Mouse (Mus musculus) embryonic facial prominence, embryonic 10.5 days (tissue): Measurements from ENCODE around the gene Scrn1. TPM values are rescaled to one million over a fixed set of nuclear protein-coding genes. Genes with fewer than 3 reads are reported as not detected.

Experiments
- DNase-seq: peaks from one replicate; pipeline ENCODE4 v3.0.0-alpha.2; 2017; ENCODE audit warnings: low spot score
- H3K27ac ChIP-seq: fragments of 300-500 bp; sonication (generic); replicated peaks from 2 replicates; pipeline ENCODE4 v1.5.1; 2016; ENCODE audit warnings: mild to moderate bottlenecking
- H3K27me3 ChIP-seq: fragments of 300-500 bp; sonication (generic); replicated peaks from 2 replicates; pipeline ENCODE4 v1.6.1; 2016; ENCODE audit warnings: low read depth, mild to moderate bottlenecking; ENCODE audit not compliant: poor library complexity, severe bottlenecking
- H3K36me3 ChIP-seq: fragments of 300-500 bp; sonication (generic); replicated peaks from 2 replicates; pipeline ENCODE4 v1.6.1; 2016; ENCODE audit warnings: mild to moderate bottlenecking, moderate library complexity
- H3K4me1 ChIP-seq: fragments of 300-500 bp; sonication (generic); 2 replicates; pipeline ENCODE4 v1.6.1; 2016
- H3K4me3 ChIP-seq: fragments of 300-500 bp; sonication (generic); 2 replicates; pipeline ENCODE4 v1.5.1; 2016; ENCODE audit warnings: mild to moderate bottlenecking, moderate library complexity
- H3K9me3 ChIP-seq: fragments of 300-500 bp; sonication (generic); 2 replicates; pipeline ENCODE4 v1.6.1; 2016; ENCODE audit warnings: mild to moderate bottlenecking
- WGBS: fragments of 180-500 bp; shearing (Covaris S2); methylation state at CpG from one replicate; pipeline ENCODE4 v1.1.7; 2016; 5-methylcytosine and 5-hydroxymethylcytosine counted together
- polyA plus RNA-seq: library from polyadenylated mRNA; unstranded; fragments of >200 nt; fragmentation: Nextera tagmentation; extraction: Ambion mirVana; gene quantifications from 2 replicates; pipeline ENCODE4 v1.2.1, GENCODE M21; 2016

The Scrn1 gene
- polyA plus RNA-seq, 1 experiment from 2014 or later, result 24.0 TPM

DNA sequence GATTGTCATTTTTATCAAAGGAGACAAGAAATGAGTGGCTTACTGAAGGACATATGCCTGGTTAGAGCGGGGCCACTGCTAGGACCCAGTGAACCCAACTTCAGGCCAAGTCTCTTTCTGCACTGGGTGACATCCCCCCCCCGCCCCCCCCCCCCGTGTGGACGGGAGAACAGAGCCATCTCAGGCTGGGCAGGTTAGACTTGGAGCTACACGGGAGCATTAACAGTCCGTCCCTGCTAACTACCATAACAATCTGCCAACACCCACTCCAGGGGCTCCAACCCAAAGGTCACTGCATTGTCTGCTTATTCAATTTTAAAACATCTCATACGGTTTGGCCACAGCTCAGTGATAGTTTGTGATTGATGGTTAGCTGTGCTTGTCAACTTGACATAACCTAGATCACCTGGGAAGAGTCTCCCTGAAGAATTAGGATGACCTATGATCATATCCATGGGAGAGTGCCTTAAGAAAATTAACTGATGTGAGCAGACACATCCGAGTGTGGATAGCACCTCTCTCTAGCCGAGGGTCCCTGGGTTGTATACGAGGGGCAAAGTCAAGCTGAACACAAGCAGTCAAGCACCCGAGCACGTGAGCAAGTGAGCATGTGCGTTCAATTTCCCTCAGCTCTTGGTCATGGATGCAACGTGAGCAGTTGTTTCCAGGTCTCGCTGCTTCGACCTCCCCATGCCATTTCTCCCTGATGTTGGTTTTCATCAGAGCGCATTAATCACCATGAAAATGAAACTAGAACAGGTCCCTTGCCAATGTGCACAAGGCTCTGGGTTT, 4.1 kb downstream of the Scrn1 start:
- Histone ChIP-seq H3K27me3 (peaks cover 37% of the 10 kb centered on the region), H3K4me1 (peaks cover 33% of the 10 kb centered on the region), H3K9me3 (no peaks in the 10 kb centered on the region), H3K36me3 (no peaks in the 10 kb centered on the region), H3K27ac (no peak overlapping the region), H3K4me3 (no peak overlapping the region)
- DNase-seq, result no peak
- 80% methylated on average over 17 of the region's 17 CpGs for WGBS

- Histone ChIP-seq H3K4me3 (no peak overlapping the region), H3K36me3 (no peaks in the 10 kb centered on the region), H3K27ac (no peak overlapping the region), H3K9me3 (no peaks in the 10 kb centered on the region), H3K27me3 (0 out of 2 replicates have a peak, but pooled peaks cover 6% of the 10 kb centered on the region), H3K4me1 (peaks cover 24% of the 10 kb centered on the region)
- 75% methylated on average over 7 of the region's 7 CpGs for WGBS
- no peak for DNase-seq
Measured at GRCm38 (mm10) chr6:54558466-54558865, 7.8 kb downstream of the Scrn1 start.

DNA sequence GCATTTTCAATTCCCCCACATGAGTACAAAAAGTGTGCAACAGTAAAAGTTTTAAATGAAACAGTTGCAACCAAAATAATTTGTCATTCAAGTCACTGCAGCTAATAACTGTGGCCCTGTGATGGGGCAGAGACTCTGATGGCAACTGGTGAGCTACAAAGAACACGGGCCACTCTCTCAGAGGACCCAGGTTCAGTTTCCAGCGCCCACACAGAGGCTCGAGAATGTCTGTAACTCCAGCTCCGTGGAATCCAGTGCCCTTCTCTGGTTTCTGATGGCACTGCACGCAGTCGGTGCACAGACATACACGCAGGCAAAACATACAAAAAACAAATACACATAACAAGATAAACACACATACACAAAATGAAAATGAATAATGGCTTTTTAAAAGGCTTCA, 8.6 kb downstream of the Scrn1 start:
- no peak for DNase-seq
- Histone ChIP-seq H3K27ac (no peak overlapping the region), H3K27me3 (0 out of 2 replicates have a peak, but pooled peaks cover 6% of the 10 kb centered on the region), H3K4me3 (no peak overlapping the region), H3K9me3 (no peaks in the 10 kb centered on the region), H3K36me3 (no peaks in the 10 kb centered on the region), H3K4me1 (peaks cover 24% of the 10 kb centered on the region)
- 90% methylated on average over 7 of the region's 7 CpGs for WGBS

DNA sequence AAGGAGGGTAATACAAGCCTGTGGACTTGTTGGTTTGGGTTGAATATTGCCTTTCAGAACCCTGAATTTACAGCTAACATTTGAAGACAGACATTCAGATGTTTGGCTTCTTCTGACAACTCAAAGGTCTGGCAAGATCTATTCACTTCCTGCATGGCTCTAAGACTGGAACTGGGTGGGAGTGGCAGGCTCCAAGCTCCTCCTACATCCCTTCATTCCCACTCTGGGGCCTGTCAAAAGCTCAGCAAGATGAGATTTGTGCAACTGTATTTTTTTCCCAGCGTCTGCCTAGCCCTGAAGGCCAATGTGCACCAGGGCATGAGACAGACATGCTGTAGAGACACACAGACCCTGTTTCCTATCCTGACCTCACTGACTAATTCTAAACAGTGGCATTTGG, 10.5 kb downstream of the Scrn1 start:
- peaks cover 24% of the 10 kb centered on the region for H3K4me1 ChIP-seq

GRCm38 (mm10) chr6:54554341-54555110, 11.8 kb downstream of the Scrn1 start:
- Histone ChIP-seq H3K36me3 (no peaks in the 10 kb centered on the region), H3K27me3 (no peaks in the 10 kb centered on the region), H3K4me1 (peaks cover 21% of the 10 kb centered on the region), H3K4me3 (no peak overlapping the region), H3K27ac (peak overlapping the region; percentile 68), H3K9me3 (no peaks in the 10 kb centered on the region)
- 36% methylated on average over 8 of the region's 8 CpGs for WGBS
- DNase-seq, result peak; percentile 69

More for the DNA sequence above, 10.5 kb downstream of the Scrn1 start:
- H3K36me3 ChIP-seq, result no peaks in the 10 kb centered on the region
- DNase-seq, result no peak
- no peaks in the 10 kb centered on the region for H3K9me3 ChIP-seq
- no peak overlapping the region for H3K4me3 ChIP-seq
- peak overlapping the region; percentile 68; the same call in 1 of the 2 replicates for H3K27ac ChIP-seq
- H3K27me3 ChIP-seq, result 0 out of 2 replicates have a peak, but pooled peaks cover 6% of the 10 kb centered on the region
- WGBS, result 72% methylated on average over 1 of the region's 1 CpGs

DNA sequence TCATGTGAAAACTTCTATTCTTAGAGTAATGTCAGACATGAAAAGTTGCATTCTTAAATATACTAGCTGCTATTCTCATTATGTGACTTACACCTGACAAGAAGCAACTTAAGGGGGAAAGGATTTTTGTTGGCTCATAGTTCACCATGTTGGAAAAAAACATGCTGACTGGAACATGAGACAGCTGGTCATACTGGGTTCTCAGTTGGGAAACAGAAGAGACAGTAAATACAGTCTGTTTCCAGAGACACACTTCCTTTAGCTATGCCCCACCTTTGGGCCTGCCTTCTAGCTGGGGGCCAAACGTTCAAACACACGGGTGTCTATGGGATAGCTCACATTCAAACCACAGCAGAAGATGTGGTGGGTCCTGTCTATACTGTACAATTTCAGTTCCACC, 12.7 kb downstream of the Scrn1 start:
- no peaks in the 10 kb centered on the region for H3K36me3 ChIP-seq
- peak overlapping the region; percentile 68 for H3K27ac ChIP-seq
- H3K27me3 ChIP-seq, result no peaks in the 10 kb centered on the region
- H3K4me3 ChIP-seq, result no peak overlapping the region
- no peak for DNase-seq
- no peaks in the 10 kb centered on the region for H3K9me3 ChIP-seq
- peaks cover 25% of the 10 kb centered on the region for H3K4me1 ChIP-seq
- WGBS, result 75% methylated on average over 2 of the region's 2 CpGs

GRCm38 (mm10) chr6:54552721-54553413, 13.4 kb downstream of the Scrn1 start:
- Histone ChIP-seq H3K27me3 (no peaks in the 10 kb centered on the region), H3K9me3 (no peaks in the 10 kb centered on the region), H3K4me1 (peaks cover 25% of the 10 kb centered on the region), H3K4me3 (no peak overlapping the region), H3K27ac (no peak overlapping the region), H3K36me3 (no peaks in the 10 kb centered on the region)
- DNase-seq, result no peak
- 62% methylated on average over 9 of the region's 9 CpGs for WGBS

GRCm38 (mm10) chr6:54550801-54551323, 15.4 kb downstream of the Scrn1 start:
- 68% methylated on average over 7 of the region's 7 CpGs for WGBS
- H3K27ac ChIP-seq, result no peak overlapping the region

GRCm38 (mm10) chr6:54549311-54549710, 17.0 kb downstream of the Scrn1 start:
- WGBS, result 66% methylated on average over 4 of the region's 4 CpGs
- H3K36me3 ChIP-seq, result no peaks in the 10 kb centered on the region
- no peak overlapping the region; the same call in 1 of the 2 replicates for H3K27ac ChIP-seq
- peaks cover 19% of the 10 kb centered on the region for H3K4me1 ChIP-seq
- H3K27me3 ChIP-seq, result no peaks in the 10 kb centered on the region
- H3K9me3 ChIP-seq, result no peaks in the 10 kb centered on the region
- DNase-seq, result no peak
- H3K4me3 ChIP-seq, result no peak overlapping the region

More at GRCm38 (mm10) chr6:54550801-54551323, 15.4 kb downstream of the Scrn1 start:
- Histone ChIP-seq H3K9me3 (no peaks in the 10 kb centered on the region), H3K4me1 (peaks cover 25% of the 10 kb centered on the region), H3K4me3 (no peak overlapping the region), H3K27me3 (no peaks in the 10 kb centered on the region), H3K36me3 (no peaks in the 10 kb centered on the region)
- DNase-seq, result no peak

DNA sequence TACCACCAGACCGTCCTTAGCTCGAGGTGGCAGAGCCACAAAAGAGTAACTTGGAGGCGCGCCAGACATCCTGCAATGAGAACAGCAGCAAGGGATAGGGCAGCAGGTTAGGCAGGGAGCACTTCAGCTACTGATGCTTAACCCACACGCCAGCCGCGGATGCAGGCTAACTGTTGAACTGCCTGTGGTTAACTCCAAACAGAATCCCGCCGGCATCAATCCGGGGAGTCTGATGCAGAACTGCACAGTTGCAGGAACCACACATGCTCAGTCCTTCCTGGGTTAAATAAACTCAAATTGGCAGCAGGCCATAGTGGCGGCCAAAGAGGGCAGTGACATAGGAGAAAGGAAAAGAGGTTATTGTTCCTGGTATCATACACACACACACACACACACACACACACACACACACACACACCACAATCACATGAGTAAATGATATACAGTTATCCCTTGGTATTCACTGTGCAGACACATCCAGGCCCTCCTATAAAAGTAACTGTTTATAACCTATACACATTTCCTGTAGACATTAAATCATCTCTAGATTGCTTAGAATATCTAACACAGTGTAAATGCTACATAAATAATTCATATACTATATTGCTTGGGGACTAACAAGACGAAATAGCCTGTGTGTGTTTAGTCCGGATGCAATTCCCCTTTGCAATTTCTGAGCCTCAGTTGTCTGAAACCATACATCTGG, 17.8 kb downstream of the Scrn1 start:
- Histone ChIP-seq H3K27me3 (no peaks in the 10 kb centered on the region), H3K9me3 (peaks cover 2% of the 10 kb centered on the region; the same call in 1 of the 2 replicates), H3K27ac (no peak overlapping the region), H3K36me3 (peaks cover 4% of the 10 kb centered on the region), H3K4me1 (peaks cover 13% of the 10 kb centered on the region), H3K4me3 (no peak overlapping the region)
- no peak for DNase-seq
- WGBS, result 85% methylated on average over 13 of the region's 13 CpGs

DNA sequence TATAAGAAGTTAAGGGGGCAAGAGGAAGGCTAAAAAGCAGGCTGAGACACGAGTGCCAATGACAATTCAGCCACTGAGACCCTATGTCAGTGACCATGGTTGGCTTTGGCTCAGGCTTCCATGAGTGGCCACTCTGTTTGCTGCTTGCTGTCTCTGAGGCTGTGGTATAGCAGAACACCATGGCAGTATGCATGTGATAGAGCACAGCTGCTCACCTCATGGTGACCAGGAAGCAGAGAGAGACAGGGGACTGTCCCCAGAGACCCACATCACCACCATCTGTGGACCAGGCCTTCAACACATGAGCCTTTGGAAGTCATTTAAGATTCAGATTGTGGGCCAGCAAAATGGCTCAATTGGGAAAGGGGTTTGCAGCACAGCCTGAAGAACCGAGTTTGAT, 22.6 kb downstream of the Scrn1 start:
- no peak for DNase-seq
- peaks cover 7% of the 10 kb centered on the region for H3K36me3 ChIP-seq
- WGBS, result 73% methylated on average over 2 of the region's 2 CpGs
- peaks cover 2% of the 10 kb centered on the region; the same call in 1 of the 2 replicates for H3K9me3 ChIP-seq
- H3K4me3 ChIP-seq, result no peak overlapping the region
- H3K4me1 ChIP-seq, result peaks cover 29% of the 10 kb centered on the region
- 0 out of 2 replicates have a peak, but pooled peaks cover 2% of the 10 kb centered on the region for H3K27me3 ChIP-seq
- H3K27ac ChIP-seq, result no peak overlapping the region
